Mouse (Mus musculus) CH12.LX (cell line): ENCODE measurements around the gene Ankrd53. TPM values are rescaled to one million over a fixed set of nuclear protein-coding genes. Genes with fewer than 3 reads are reported as not detected.

ENCODE experiments used
- DNase-seq: peaks from one replicate; pipeline ENCODE4 v3.0.0-alpha.2; 2013; ENCODE audit errors: extremely low read depth
- H3K27ac ChIP-seq: 2 replicates; pipeline ENCODE4 v1.5.1; 2012; ENCODE audit warnings: low read depth, mild to moderate bottlenecking, control low read depth, moderate library complexity; ENCODE audit not compliant: insufficient read depth
- H3K27me3 ChIP-seq: replicated peaks from 2 replicates; pipeline ENCODE3; 2012; ENCODE audit warnings: inconsistent platforms
- H3K36me3 ChIP-seq, 2 experiments: replicated peaks in 1 of 2; 2 replicates each; pipeline versions ENCODE3 to v1.6.1; 2012; ENCODE audit warnings: inconsistent platforms in 1 of 2, low read length in 1 of 2, mild to moderate bottlenecking in 1 of 2, mixed read lengths in 1 of 2, moderate library complexity in 1 of 2; ENCODE audit not compliant: control insufficient read depth in 1 of 2, insufficient read depth in 1 of 2
- H3K4me1 ChIP-seq, 2 experiments: 2 replicates each; pipeline ENCODE4 v1.6.1; 2012; ENCODE audit warnings: inconsistent platforms in 1 of 2, moderate library complexity in 1 of 2; ENCODE audit not compliant: insufficient read depth in 2 of 2, control insufficient read depth in 1 of 2
- H3K4me2 ChIP-seq: 2 replicates; pipeline ENCODE4 v1.6.1; 2012; ENCODE audit warnings: low read depth, mild to moderate bottlenecking, control low read depth; ENCODE audit not compliant: poor library complexity, insufficient read depth, severe bottlenecking
- H3K4me3 ChIP-seq, 3 experiments: fragments of 150-350 bp in 1 of 3; sonication (generic) in 1 of 3; replicated peaks in 1 of 3; 2 replicates each; pipeline versions ENCODE3 to v1.5.1; 2011 to 2012; ENCODE audit warnings: low read depth in 2 of 3, low read length in 2 of 3, mild to moderate bottlenecking in 2 of 3, moderate library complexity in 2 of 3, control low read depth in 1 of 3, improper control_type of control experiment in 1 of 3, inconsistent platforms in 1 of 3, mixed read lengths in 1 of 3; ENCODE audit not compliant: poor library complexity in 1 of 3
- H3K79me2 ChIP-seq: replicated peaks from 2 replicates; pipeline ENCODE4 v1.6.1; 2012; ENCODE audit warnings: mild to moderate bottlenecking, moderate library complexity; ENCODE audit not compliant: control insufficient read depth, poor library complexity, insufficient read depth, severe bottlenecking; ENCODE audit errors: extremely low read depth
- H3K9ac ChIP-seq: 2 replicates; pipeline ENCODE4 v1.6.1; 2012; ENCODE audit warnings: low read depth, mild to moderate bottlenecking, control low read depth, moderate library complexity; ENCODE audit not compliant: insufficient read depth
- H3K9me3 ChIP-seq: replicated peaks from 2 replicates; pipeline ENCODE3; 2012; ENCODE audit warnings: low read length, inconsistent platforms, mixed read lengths
- CHD2 ChIP-seq: IDR thresholded peaks from 2 replicates; pipeline ENCODE4 v1.6.1; 2011; ENCODE audit warnings: low read length, improper control_type of control experiment
- CTCF ChIP-seq, 2 experiments: IDR thresholded peaks in 1 of 2; conservative IDR thresholded peaks in 1 of 2; 2 replicates each; pipeline ENCODE4 v1.5.1; 2011 to 2012; ENCODE audit warnings: low read depth in 2 of 2, low read length in 2 of 2, improper control_type of control experiment in 1 of 2, inconsistent platforms in 1 of 2, mild to moderate bottlenecking in 1 of 2, moderate library complexity in 1 of 2
- E2F4 ChIP-seq: IDR thresholded peaks from 2 replicates; pipeline ENCODE4 v1.6.1; 2011; ENCODE audit warnings: low read depth, low read length, improper control_type of control experiment; ENCODE audit not compliant: insufficient replicate concordance
- ELF1 ChIP-seq: IDR thresholded peaks from 2 replicates; pipeline ENCODE4 v1.6.1; 2014; ENCODE audit warnings: low read depth, mild to moderate bottlenecking, inconsistent platforms, low read length, improper control_type of control experiment
- ETS1 ChIP-seq: conservative IDR thresholded peaks from 2 replicates; pipeline ENCODE4 v1.6.1; 2012; ENCODE audit warnings: low read depth, mild to moderate bottlenecking, inconsistent platforms, low read length, improper control_type of control experiment, moderate library complexity
- IRF4 ChIP-seq: IDR thresholded peaks from 2 replicates; pipeline ENCODE4 v1.6.1; 2014; ENCODE audit warnings: low read depth, mild to moderate bottlenecking, inconsistent platforms, low read length, improper control_type of control experiment
- JUN ChIP-seq: IDR thresholded peaks from 2 replicates; pipeline ENCODE4 v1.6.1; 2011; ENCODE audit warnings: low read depth, mild to moderate bottlenecking, low read length, improper control_type of control experiment, moderate library complexity; ENCODE audit not compliant: insufficient read depth
- MAFK ChIP-seq: IDR thresholded peaks from 2 replicates; pipeline ENCODE4 v1.6.1; 2011; ENCODE audit warnings: low read length, improper control_type of control experiment; ENCODE audit not compliant: insufficient replicate concordance
- MAX ChIP-seq: IDR thresholded peaks from 2 replicates; pipeline ENCODE4 v1.6.1; 2011; ENCODE audit warnings: low read length, improper control_type of control experiment
- MEF2A ChIP-seq: IDR thresholded peaks from 2 replicates; pipeline ENCODE4 v1.6.1; 2014; ENCODE audit warnings: low read depth, mild to moderate bottlenecking, inconsistent platforms, low read length, improper control_type of control experiment, borderline replicate concordance
- MXI1 ChIP-seq: IDR thresholded peaks from 2 replicates; pipeline ENCODE4 v1.6.1; 2011; ENCODE audit warnings: mild to moderate bottlenecking, low read depth, low read length, improper control_type of control experiment
- RCOR1 ChIP-seq: conservative IDR thresholded peaks from 2 replicates; pipeline ENCODE4 v1.6.1; 2012; ENCODE audit warnings: low read depth, mild to moderate bottlenecking, inconsistent platforms, low read length, improper control_type of control experiment
- SIN3A ChIP-seq: IDR thresholded peaks from 2 replicates; pipeline ENCODE4 v1.6.1; 2012; ENCODE audit warnings: low read length, improper control_type of control experiment, inconsistent platforms
- SMC3 ChIP-seq: IDR thresholded peaks from 2 replicates; pipeline ENCODE4 v1.6.1; 2011; ENCODE audit warnings: low read depth, low read length, improper control_type of control experiment
- TBP ChIP-seq: conservative IDR thresholded peaks from 2 replicates; pipeline ENCODE4 v1.6.1; 2011; ENCODE audit warnings: low read depth, low read length, improper control_type of control experiment
- TCF12 ChIP-seq: IDR thresholded peaks from 2 replicates; pipeline ENCODE4 v1.6.1; 2014; ENCODE audit warnings: low read depth, mild to moderate bottlenecking, inconsistent platforms, low read length, improper control_type of control experiment
- UBTF ChIP-seq: IDR thresholded peaks from 2 replicates; pipeline ENCODE4 v1.6.1; 2012; ENCODE audit warnings: low read depth, mild to moderate bottlenecking, inconsistent platforms, low read length, improper control_type of control experiment, moderate library complexity
- USF1 ChIP-seq: IDR thresholded peaks from 2 replicates; pipeline ENCODE4 v1.6.1; 2014; ENCODE audit warnings: low read depth, mild to moderate bottlenecking, inconsistent platforms, low read length, improper control_type of control experiment
- ZC3H11A ChIP-seq: IDR thresholded peaks from 2 replicates; pipeline ENCODE4 v1.6.1; 2012; ENCODE audit warnings: low read depth, mild to moderate bottlenecking, inconsistent platforms, low read length, improper control_type of control experiment
- ZMIZ1 ChIP-seq: IDR thresholded peaks from 2 replicates; pipeline ENCODE4 v1.6.1; 2012; ENCODE audit warnings: low read depth, mild to moderate bottlenecking, inconsistent platforms, low read length, improper control_type of control experiment
- ZNF384 ChIP-seq: IDR thresholded peaks from 2 replicates; pipeline ENCODE4 v1.6.1; 2012; ENCODE audit warnings: low read depth, low read length, improper control_type of control experiment, inconsistent platforms
- dilution Hi-C: fragments of 300-500 bp; cut with MboI; formaldehyde crosslinking; loops from 2 replicates; pipeline ENCODE4 v1.14.3; 2020; ENCODE audit warnings: low sequenced_read_pairs; ENCODE audit not compliant: extremely low pct_unique_long_range_greater_than_20kb, extremely low pct_ligation_motif_present
- in situ Hi-C: fragments of 300-500 bp; cut with MboI; formaldehyde crosslinking; loops from 3 replicates; pipeline ENCODE4 v1.14.3; 2019; ENCODE audit warnings: low sequenced_read_pairs, low pct_ligation_motif_present, low pct_unique_long_range_greater_than_20kb, mixed read lengths
- polyA plus RNA-seq: library from polyadenylated mRNA; unstranded; fragments of >175 nt; gene quantifications from 2 replicates; pipeline ENCODE4 v1.2.1, GENCODE M21; 2012; ENCODE audit warnings: low read depth; ENCODE audit not compliant: insufficient read length
- total RNA-seq, 2 experiments: library from RNA; depleted of rRNA; stranded (reverse); fragments of 300-350 nt in 1 of 2; fragments of >200 nt in 1 of 2; gene quantifications; 2 replicates each; pipeline ENCODE4 v1.2.3; 2012 to 2014

The Ankrd53 gene
- total and polyA plus RNA-seq, 3 experiments, result 0.08 to 0.36 TPM; not detected in 1

GRCm38 (mm10) chr6:83766982-83767381, 4.5 kb downstream of the Ankrd53 start:
- peaks cover 0 to 6% of the 10 kb centered on the region in 2 experiments; a peak in 1 of 4 replicates for H3K4me1 ChIP-seq
- no peak for DNase-seq
- no peaks in the 10 kb centered on the region for H3K9me3 ChIP-seq
- H3K79me2 ChIP-seq, result no peaks in the 10 kb centered on the region
- H3K4me2 ChIP-seq, result no peak overlapping the region
- peaks cover 29 to 93% of the 10 kb centered on the region in 2 experiments for H3K36me3 ChIP-seq
- no peak for TF ChIP-seq ZNF384
- TF ChIP-seq MEF2A, result no peak
- dilution Hi-C loops (no loop called here), in situ Hi-C loops (no loop called here)
- H3K9ac ChIP-seq, result no peak overlapping the region
- H3K27me3 ChIP-seq, result no peaks in the 10 kb centered on the region
- H3K4me3 ChIP-seq, result no peak overlapping the region
- no peak overlapping the region for H3K27ac ChIP-seq

- H3K4me2 ChIP-seq, result no peak overlapping the region
- H3K36me3 ChIP-seq, result peaks cover 42 to 94% of the 10 kb centered on the region in 2 experiments
- H3K79me2 ChIP-seq, result no peaks in the 10 kb centered on the region; the same call in 1 of the 2 replicates
- no peak for DNase-seq
- in situ Hi-C loops, result no loop called here
- no peak overlapping the region for H3K9ac ChIP-seq
- H3K27ac ChIP-seq, result no peak overlapping the region
- TF ChIP-seq SMC3 (no peak), USF1 (no peak), ZC3H11A (no peak), CTCF (conservative IDR thresholded peaks at IDR 0.05 in 1 of 2, IDR thresholded peaks at IDR 0.05 in 1 of 2; ENCODE audit: low read depth in 2 of 2, low read length in 2 of 2) (no peak), E2F4 (no peak), RCOR1 (no peak), UBTF (no peak), MAFK (no peak), ELF1 (no peak), MAX (no peak), MXI1 (no peak), SIN3A (no peak)
- H3K4me1 ChIP-seq, result peaks cover 2 to 10% of the 10 kb centered on the region in 2 experiments
- H3K4me3 ChIP-seq, result no peak overlapping the region
- H3K9me3 ChIP-seq, result no peaks in the 10 kb centered on the region
- H3K27me3 ChIP-seq, result no peaks in the 10 kb centered on the region
- dilution Hi-C loops, result no loop called here
Observed at GRCm38 (mm10) chr6:83768485-83768884, 6.0 kb downstream of the Ankrd53 start.

- dilution Hi-C loops, result no loop called here
- no peak overlapping the region for H3K27ac ChIP-seq
- H3K4me2 ChIP-seq, result peak overlapping the region; percentile 89
- no peaks in the 10 kb centered on the region for H3K27me3 ChIP-seq
- H3K36me3 ChIP-seq, result peaks cover 39 to 50% of the 10 kb centered on the region in 2 experiments
- peaks cover 11% of the 10 kb centered on the region for H3K79me2 ChIP-seq
- in situ Hi-C loops, result no loop called here
- 0 out of 2 replicates have a peak overlapping the region, but pooled peaks have one; percentile 20 for H3K9ac ChIP-seq
- TF ChIP-seq ZMIZ1, result no peak
- no peak for TF ChIP-seq RCOR1
- no peak for TF ChIP-seq JUN
- TF ChIP-seq TCF12, result no peak
- no peak for TF ChIP-seq ETS1
- TF ChIP-seq IRF4, result no peak
- TF ChIP-seq CHD2, result no peak
- no peak for TF ChIP-seq TBP
- TF ChIP-seq MEF2A, result no peak
- no peak for TF ChIP-seq MAX
- TF ChIP-seq, all 38 proteins: peak for 0
- H3K4me1 ChIP-seq, result peaks cover 7 to 33% of the 10 kb centered on the region in 2 experiments
- H3K4me3 ChIP-seq, result peak overlapping the region; percentile 24 to 98 (median 31)
- no peak for DNase-seq
- no peaks in the 10 kb centered on the region for H3K9me3 ChIP-seq
Observed at GRCm38 (mm10) chr6:83774126-83774525, 11.7 kb downstream of the Ankrd53 start.
